Mouse (Mus musculus) neutrophil, adult 5-6 weeks (primary cell): ENCODE results near the gene Igf2. TPM values are rescaled to one million over a fixed set of nuclear protein-coding genes. Genes with fewer than 3 reads are reported as not detected.

Experiments
- ATAC-seq: fragments of 151-379, 151-347 bp; 2 replicates; pipeline ENCODE4 v1.8.0; 2017; ENCODE audit warnings: mild to moderate bottlenecking, moderate TSS enrichment; ENCODE audit not compliant: insufficient number of reproducible peaks, poor library complexity, low FRiP score, severe bottlenecking; ENCODE audit errors: extremely low read depth
- total RNA-seq: library from RNA; stranded (forward); fragments of 200-1000 nt; gene quantifications from 2 replicates; pipeline ENCODE4 v1.2.3, GENCODE M21; 2017

Gene Igf2
- total RNA-seq = not detected in 2 replicates

DNA sequence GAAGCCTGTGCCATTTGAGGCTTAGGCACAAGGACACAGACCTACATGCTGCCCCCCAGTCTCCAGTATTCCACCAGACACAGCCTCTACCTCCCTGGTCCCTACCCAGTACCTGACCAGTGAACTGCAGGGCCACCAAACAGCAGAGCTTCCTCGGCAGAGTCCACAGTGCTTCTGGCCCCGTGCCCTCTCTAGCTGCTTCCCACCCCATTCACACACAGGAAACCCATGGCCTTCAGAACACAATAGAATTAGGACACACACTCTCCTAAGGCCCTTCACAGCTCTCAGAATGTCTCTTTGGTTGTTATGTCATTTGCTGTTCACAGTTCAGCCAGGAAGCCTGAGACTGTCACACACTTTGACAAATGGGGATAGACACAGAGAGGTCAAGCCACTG is at the start of gene Igf2:
TSS of gene Igf2 (minus strand) at position 158 of the 400 bp plus-strand sequence.
- ATAC-seq = no peak

DNA sequence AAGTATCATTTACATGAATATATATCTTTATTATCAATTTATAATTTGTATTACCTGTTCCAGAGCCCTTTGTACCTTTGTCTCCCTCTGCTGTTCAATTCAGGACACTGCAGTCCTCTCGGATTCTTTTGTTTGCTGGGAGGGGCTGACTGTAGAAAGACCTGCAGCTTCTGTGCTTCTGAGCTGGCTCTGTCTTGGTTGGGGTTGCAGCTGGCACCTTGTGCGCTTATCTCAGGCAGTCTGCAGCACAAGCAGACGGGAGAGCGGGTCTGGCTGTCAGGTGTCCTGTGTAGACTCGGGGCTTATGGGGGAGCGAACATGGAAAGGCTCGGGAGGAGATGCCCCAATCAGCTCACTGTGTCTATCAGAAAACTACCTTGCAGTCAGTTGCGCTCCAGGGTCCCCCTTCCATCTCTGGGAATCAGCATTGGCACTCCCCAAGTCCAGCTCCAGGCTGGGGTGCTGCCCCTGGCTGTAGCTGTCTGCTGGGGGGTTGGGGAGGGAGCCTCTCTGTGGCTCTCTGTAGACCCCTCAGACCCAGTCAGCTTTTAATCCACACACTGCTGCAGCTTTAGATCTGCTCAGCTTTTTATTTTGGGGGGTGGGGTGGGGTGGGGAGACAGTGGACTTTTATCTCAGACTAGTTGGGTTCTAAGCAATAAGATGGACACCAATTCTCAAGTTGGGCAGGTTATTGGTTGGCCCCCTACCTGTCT is 48.3 kb upstream of the Igf2 start:
- ATAC-seq = no peak

DNA sequence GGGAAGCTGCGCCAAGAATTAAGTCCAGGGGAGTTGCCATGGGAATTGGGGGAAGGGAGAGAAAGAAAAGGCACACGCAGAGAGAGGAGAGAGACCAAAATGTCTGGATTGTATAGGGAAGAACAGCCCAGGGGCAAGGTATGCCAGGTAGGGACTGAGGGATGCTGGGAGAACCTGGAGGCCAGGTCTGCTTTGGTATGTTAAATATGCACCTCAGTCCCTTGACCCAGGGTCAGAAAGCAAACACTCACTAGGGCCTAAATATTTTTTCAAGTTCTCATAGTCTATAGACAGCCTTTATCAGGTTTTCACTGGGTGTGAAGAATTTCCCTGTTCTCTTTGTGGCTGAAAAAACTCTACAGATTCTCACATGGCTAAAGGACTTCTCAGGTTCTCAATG is 40.3 kb upstream of the Igf2 start:
- no peak for ATAC-seq

DNA sequence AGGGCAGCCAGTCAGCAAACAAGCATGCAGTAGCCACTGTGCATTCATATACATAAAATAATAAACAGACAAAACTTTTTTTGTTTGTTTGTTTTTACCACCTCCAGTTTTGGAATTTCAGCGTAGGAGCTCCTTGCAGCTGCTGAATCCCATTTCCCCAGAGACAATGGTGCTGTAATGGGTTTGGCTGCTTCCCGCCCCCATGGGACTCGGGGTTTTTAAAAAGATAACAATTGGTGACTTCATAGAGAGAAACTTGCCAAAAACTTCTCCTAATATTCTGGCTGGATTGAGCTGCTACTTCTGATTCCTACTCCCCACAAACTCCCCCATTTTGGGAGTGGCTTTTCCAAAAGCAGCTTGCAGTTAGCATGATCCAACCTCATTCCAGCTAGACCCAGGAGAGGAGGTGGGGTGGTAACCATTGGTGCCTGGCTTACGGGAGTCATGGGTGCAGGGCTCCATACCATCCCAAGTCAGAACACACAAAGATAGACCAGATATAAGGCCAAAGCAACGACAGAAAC is 32.8 kb upstream of the Igf2 start:
- ATAC-seq = no peak

DNA sequence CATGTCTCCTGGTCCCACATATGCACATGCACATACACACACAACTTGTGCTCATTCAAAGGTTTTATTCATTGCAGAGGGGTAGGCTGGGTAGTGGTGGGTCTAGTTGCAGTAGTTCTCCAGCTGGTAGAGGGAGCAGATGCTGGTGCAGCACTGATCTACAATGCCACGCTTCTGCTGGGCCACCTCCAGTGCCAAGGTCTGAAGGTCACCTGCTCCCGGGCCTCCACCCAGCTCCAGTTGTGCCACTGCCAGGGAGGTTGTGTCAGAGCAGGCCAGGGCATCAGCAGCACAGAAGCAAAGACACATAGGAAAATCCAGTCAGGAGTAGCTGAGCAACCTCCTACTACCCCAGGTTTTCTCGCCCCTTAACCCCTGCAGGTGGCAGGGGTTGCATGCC is 12.0 kb upstream of the Igf2 start:
- no peak for ATAC-seq

DNA sequence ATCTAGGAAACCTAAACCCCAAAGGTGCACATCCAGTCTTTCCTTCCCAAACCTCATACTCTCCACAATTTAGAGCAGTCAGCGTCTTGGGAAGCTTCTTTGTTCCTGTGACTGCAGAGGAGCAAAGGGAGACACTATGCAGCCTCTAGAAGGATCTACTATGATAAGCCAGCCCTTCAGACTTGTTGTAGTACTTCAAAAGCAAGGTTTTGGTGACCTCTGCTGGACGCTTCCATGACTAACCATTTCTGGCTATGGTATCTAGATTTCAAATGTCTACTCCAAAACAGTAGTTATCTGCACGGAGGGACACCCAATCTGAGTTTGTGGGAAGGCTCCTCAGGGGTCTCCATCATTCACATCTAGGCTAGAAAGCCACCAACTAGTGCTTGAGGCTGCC is 9.0 kb upstream of the Igf2 start:
- ATAC-seq = no peak

DNA sequence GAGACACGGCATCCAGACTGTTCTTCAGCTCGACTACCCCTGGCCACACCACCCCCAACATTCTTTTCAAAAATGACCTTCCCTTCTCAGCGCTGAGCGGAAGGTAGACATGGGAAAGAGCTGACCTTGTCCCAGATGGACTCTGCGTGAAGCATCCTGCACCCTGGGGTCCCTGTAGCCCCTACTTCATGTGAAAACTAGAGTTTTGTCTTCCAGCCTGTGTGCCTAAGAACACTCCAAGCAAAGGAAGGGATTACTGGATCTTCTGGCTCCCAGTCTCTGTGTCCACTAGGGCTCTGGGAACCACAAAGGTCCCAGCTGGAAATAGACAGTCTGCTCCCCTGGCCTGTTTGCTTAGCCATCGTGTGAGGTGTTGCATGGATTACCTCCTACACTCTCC is 8.5 kb upstream of the Igf2 start:
- ATAC-seq = no peak

DNA sequence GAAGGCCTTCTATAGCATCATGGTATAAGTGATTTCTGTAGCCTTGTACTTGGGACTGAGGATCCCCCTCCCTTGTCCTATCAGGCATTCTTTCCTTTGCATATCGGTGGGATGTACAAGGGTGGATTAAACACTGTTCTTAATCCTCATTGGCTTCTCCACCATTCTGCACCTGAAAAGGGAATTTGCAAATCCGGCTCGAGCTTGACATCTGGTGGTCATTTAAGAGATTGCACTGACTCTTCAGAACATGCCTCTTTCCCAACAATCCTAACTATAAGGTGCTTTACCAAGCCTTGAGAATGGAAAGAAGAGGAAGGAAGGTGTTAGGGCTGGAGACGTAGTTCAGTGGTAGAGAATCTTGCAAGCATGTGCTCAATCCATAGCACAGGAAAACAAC is 5.5 kb upstream of the Igf2 start:
- ATAC-seq = no peak

DNA sequence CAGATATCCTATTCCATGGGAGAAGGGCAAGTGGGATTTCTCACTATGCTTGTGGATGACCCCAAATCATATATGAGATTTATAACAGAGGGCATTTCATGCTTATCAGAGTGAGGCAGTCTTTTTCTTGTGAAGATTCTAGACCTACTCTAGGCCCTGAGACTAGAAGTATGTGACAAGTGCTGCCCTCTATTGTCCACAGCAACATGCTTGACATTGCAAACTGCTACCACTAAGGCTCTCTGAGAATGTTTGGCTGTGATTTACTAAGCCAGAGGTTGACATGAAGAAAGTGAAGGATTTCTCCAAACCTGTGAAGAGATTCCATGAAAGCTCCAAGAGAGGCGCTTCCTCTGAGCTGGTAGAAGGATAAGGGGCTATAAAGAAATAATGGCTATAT is 4.5 kb upstream of the Igf2 start:
- no peak for ATAC-seq

DNA sequence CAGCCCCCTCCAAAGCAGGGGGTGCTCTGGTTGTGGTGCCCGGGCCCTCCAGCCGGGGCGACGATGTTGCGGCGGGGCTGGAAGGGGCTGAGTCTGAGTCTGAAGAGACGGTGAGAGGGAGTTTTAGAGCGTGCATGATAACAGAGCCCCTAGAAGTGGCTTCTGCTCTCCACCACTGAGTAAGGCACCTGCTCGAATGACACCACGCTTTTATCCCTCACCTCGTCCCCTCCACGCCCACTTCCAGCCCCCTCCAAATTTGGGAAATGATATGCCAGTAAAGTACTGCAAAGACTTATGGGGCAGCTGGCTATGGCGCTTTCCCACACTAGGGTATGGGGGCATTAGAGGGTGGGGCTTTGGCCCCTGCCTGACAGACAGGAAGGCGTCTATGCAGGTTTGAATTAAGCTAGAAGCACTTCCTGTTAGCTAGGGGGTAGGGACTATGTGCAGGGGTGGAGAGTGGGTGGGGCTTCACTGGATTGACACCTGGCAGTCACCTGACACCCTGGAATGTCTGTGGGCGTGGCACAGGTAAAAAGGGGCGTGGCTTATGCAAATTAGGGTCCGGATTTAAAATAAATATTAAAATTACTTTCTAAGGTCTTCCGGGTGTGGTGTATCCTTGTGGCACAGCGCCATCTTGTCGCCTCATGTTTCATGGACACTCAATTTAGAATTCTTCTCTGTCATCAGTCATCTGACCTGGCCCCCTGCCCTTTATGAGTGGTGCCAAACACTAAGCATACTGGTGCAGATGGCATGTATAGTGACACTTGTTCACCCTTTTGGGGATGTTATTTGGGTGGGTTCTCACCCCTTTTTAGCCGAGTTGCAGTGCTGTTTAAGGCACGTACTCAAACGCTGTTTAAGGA is 3.4 kb upstream of the Igf2 start, which contains the start of gene Gm49394:
TSS of gene Gm49394 (minus strand) at position 192 of the 875 bp plus-strand sequence.
- ATAC-seq = no peak

DNA sequence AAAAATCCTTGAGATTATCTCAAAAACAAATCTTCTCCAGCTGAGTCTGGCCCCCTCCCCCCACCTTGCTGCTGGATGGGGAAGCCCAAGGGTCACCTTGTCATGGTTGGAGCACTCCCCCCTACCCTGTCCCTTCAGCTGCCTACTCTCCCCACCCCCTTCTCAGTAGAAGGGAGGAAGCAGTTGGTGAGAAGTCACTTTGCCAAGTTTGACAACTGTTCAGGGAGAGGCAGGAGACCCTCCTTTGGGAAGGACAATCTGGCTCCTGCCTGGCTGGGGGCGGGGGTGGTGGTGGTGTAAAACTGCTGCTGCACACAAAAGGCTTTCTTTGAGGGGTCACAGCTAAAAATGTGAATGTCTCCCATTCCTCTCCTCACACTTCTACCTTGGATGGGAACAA is 1.7 kb upstream of the Igf2 start:
- no peak for ATAC-seq

DNA sequence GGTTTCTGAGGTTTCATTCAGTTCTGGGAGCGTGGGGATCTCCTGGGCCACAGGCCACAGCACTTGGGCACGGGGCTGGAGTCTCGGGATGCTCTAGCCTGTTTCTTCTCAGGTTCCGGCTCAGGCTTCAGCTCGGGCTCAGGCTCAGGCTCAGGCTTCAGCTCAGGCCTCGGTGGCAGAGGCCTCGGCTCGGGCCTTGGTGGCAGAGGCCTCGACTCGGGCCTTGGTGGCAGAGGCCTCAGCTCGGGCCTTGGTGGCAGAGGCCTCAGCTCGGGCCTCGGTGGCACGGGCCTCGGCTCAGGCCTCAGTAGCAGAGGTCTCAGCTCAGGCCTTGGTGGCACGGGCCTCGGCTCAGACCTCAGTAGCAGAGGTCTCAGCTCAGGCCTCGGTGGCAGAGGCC is 905 bp upstream of the Igf2 start:
- no peak for ATAC-seq

DNA sequence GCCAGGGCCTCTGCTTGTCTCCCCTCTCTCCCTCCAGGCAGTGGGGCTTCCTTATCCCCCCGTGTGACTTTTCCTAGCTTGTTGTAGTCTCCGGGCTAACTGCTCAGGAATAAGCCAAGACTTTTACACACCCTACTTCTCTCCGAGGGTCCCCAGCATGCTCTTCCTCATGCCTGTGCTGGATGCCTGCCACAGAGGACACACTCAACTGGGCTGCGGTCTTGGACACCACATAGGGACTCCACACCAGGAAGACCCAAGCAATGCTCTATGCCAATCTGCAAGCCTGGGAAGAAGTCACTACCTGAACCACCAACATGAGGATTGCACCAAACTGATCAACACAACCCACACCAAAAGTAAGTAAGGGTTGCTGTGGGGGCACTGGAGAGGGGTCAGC is 507 bp downstream of the Igf2 start:
- no peak for ATAC-seq

DNA sequence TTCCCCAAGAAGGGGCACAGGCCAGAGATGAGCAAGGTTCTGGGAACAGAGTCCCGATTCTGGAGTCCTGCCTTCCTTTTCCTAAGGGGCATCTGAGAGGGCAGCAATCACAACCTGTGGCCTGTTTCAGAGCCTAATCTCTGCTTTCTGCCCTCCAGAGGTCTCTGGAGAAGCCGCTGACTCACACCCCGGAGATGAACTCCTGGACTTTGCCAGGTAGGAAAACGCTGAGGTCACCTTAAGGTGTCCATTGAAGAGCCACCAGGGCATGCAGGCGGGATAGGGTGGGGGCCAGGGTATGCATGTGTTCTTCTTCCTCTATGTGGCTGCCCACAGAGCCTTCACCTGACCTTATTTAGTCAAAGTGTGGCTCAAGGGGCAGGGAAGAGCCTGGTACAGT is 1.3 kb downstream of the Igf2 start:
- no peak for ATAC-seq

DNA sequence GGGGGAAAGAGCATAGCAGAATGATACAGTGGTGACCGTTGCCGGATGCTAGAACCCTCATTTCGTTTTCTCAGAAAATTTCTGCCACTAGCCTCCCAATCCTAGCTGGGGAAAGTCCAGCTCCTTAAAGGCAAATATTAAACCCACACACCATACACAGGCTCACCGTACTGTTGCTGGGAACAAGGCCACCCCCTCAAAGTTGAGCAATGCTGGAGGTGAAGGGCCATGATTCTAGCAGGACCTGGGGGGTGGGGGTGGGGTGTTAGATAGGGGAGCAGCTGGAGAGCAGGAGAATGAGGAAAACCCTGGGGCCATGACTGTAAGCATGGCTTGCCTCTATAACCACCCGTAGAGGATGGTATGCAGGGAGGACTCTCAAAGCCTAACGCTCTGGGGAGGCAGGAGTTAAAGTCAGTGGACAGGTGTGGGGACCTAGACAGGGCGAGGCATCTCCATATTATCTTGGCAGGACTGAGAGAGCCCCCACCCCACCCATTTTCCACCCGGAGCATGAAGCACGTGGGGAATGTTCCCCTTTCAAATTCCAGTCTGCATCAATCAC is 2.1 kb downstream of the Igf2 start:
- ATAC-seq = no peak

DNA sequence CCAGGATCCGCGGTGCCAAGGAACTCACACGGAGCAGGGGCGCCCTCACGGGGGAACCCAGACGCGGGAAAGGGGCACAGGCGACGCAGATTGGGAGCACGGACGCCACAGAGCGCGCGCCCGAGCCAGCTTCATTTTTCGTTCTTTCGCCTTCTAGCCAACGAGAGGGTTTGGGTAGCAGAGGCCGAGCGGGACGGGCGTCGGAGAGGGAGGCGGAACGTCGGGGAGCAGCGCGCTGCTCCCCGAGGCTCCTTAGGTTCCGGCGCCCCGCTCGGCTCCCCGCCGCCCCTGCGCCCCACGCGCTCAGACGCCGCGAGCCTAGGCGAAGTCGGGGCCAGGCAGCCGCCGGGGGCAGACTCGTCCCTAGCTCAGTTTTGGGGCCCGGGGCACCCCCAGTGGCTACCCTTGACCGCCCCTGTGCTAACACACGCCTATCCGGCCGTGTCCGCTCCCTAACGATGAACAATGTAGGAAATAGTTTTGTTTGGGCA is 2.6 kb downstream of the Igf2 start:
- no peak for ATAC-seq

DNA sequence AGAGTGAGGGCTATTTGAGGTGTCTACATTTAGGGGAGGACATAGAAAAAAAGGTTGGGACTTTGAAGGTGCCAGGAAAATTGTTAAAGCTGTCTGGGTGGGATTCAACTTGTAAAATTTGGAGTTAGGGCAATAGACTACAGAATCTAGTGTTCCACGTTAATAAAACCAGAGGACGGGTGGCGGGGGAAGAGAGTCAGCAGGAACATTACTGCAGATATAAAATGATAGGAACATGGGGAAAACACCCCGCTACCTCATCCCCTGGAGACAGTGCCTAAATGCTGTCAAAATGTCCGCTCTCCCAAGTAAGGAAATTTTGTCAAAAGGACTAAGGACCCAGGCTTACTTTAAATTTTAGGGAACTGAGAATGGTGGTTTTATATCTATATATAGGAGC is 3.5 kb downstream of the Igf2 start:
- ATAC-seq = no peak

DNA sequence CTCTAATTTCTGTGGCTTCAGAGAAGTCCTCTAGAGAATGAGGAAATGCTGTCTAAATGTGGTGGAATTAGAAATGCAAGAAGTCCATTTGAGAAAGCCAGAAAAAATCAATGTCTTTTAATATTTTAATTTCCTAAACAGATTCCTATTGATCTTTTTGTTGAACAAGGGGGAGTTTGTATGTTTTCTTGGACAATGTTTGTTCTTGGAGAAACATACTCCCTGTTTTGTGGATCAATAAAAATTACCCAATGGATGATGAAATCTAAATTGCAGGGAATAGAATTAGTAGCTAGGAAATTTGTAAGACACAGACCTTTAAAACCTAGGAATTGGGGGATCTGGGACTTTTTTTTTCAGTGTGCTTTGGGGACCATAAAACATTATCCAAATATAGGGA is 4.8 kb downstream of the Igf2 start:
- no peak for ATAC-seq

DNA sequence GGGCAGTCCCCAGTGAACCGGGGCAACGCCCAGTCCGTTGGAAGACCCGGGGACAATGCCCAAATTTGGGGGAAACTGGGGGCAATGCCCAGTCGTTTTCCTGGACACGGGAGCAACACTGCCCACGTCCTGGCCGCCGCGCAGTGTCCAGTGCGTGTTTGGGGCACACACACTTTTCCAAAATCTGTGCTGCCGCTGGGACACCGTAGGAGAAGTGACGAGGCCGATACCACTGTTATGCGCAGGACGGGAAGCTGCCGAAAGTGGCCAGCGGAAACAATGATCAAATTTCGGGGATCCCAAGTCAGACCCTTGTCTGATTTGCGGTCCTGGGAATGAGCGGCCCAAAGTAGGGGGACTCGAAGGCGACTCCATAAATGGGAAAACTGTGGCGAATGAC is 5.6 kb downstream of the Igf2 start:
- no peak for ATAC-seq

DNA sequence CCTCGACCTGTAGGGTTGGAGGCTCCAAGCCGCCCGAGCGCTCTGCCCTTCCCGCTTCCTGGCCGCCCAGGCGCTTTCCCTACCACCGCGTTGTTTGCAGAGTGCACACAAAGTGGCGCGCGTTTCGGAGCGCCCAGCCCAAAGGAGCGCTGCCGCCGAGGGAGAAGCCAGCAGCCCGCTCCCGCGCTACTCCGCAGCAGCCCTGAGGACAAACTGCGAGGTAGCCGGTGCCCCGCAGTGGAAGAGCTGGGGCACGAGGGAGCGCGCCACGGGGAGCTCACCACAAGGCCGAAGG is 6.0 kb downstream of the Igf2 start:
- no peak for ATAC-seq
